Mouse (Mus musculus) megakaryocyte-erythroid progenitor cell, adult 5-6 weeks (primary cell): ENCODE measurements at regions not wholly inside any gene's neighbourhood (a gene's known extent, or its start where the extent isn't known, plus 50 kb on each side); places are given as distances from the start of the nearest gene placed in this dataset.
A peak's percentile ranks its signal among the peaks of the same experiment; 100 is the strongest.
"Not testable (repeated sequence)": the region's sequence is repeated elsewhere in the genome, so short reads cannot be mapped to it uniquely, and the experiment has no call there.

Experiments used
- ATAC-seq: replicated peaks from 2 replicates; pipeline ENCODE4 v1.8.0; 2016; ENCODE audit warnings: mild to moderate bottlenecking, inconsistent platforms; ENCODE audit not compliant: severe bottlenecking, poor library complexity, low FRiP score, low TSS enrichment

GRCm38 (mm10) chr3:157371509-157371908, 162.5 kb upstream of the Zranb2 start:
- no peak for ATAC-seq

- ATAC-seq = no peak
These were observed 160.6 kb upstream of the Zranb2 start for GRCm38 (mm10) chr3:157373333-157373732.

GRCm38 (mm10) chr3:157374178-157374577, 159.8 kb upstream of the Zranb2 start:
- no peak for ATAC-seq

- no peak for ATAC-seq
These were observed 156.4 kb upstream of the Zranb2 start for GRCm38 (mm10) chr3:157377531-157377930.

- ATAC-seq = no peak
These were observed 155.8 kb upstream of the Zranb2 start for GRCm38 (mm10) chr3:157378127-157378526.

- no peak for ATAC-seq
These were observed 142.1 kb upstream of the Zranb2 start for GRCm38 (mm10) chr3:157391835-157392234.

- no peak for ATAC-seq
These were observed 140.1 kb upstream of the Zranb2 start for GRCm38 (mm10) chr3:157393903-157394302.

GRCm38 (mm10) chr3:157399909-157400308, 134.1 kb upstream of the Zranb2 start:
- ATAC-seq = peak; percentile 30

GRCm38 (mm10) chr3:157404054-157404453, 129.9 kb upstream of the Zranb2 start:
- no peak for ATAC-seq

- ATAC-seq = not testable (repeated sequence)
These were observed 110.5 kb upstream of the Zranb2 start for GRCm38 (mm10) chr3:157423447-157423846.

GRCm38 (mm10) chr3:157426720-157427119, 107.2 kb upstream of the Zranb2 start:
- no peak for ATAC-seq

GRCm38 (mm10) chr3:157449794-157450193, 84.2 kb upstream of the Zranb2 start:
- no peak for ATAC-seq

GRCm38 (mm10) chr3:157471600-157471999, 62.4 kb upstream of the Zranb2 start:
- ATAC-seq = no peak

- no peak for ATAC-seq
These were observed 61.3 kb upstream of the Zranb2 start for GRCm38 (mm10) chr3:157472674-157473073.

- no peak for ATAC-seq
These were observed 56.2 kb upstream of the Zranb2 start for GRCm38 (mm10) chr3:157477731-157478130.
